Mouse (Mus musculus): ENCODE results near the gene Bpifb3.

Gene Bpifb3

GRCm38 (mm10) chr2:153917930-153918329, at the start of gene Bpifb3:
TSS of gene Bpifb3 (plus strand) at chr2:153918230.
- in situ Hi-C loops (cut with MboI, MseI) = no loop called here

DNA sequence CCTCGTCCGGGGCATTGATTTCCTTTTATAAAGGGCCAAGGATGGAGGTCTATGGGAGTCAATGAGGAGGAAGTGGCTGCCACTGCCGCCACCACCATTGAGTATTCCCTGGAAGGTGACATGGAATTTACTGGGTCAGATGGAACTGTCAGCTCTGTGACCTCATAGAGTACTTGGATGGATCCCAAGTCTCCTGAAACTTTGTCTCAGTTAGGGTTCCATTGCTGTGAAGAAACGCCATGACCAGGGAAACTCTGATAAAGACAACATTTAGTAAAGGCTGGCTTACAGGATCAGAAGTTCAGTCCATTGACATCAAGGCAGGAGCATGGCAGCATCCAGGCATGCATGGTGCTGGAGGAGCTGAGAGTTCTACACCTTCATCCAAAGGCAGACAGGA, 47.0 kb upstream of the Bpifb3 start, which contains the start of gene Sun5:
Gene Sun5, minus strand, starts transcription at position 101 of the 400 bp plus-strand sequence.
- in situ Hi-C loops (cut with MboI, MseI) = loop anchor here (10.0 kb wide), 1 partner anchor 274 kb away; the partner anchor contains the start of gene Bpifa1

- in situ Hi-C loops (cut with MboI, MseI) = loop anchor here (10.0 kb wide), 1 partner anchor 270 kb away; the partner anchor contains the start of gene Bpifa1
These were observed 43.3 kb upstream of the Bpifb3 start, which contains the start of gene Bpifb2 for GRCm38 (mm10) chr2:153874745-153875144. TSS of gene Bpifb2 (plus strand) at chr2:153875045.

DNA sequence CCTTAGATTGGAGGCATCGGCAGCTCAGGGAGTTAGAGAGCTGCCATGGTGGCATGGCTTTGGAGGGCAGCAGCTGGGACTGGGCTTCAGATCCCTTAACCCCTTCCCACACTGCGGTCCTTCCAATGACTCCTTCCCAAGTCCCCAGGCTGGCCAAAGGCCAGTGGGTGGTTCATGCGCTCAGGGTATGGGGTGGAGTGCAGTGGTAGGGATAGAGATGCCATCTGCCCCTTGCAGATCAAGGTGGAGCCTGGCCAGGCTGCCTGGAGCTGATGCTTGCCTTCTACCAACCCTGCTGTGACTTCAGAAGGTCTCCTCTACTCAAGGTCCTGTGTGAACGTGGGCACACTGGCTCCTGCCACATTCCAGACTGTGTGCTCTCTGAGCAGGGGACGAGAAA, 18.9 kb upstream of the Bpifb3 start:
- in situ Hi-C loops (cut with MboI, MseI) = no loop called here

- in situ Hi-C loops (cut with MboI, MseI) = no loop called here
These were observed 17.9 kb upstream of the Bpifb3 start, which contains the start of gene Bpifb6 for GRCm38 (mm10) chr2:153900088-153900487. TSS of gene Bpifb6 (plus strand) at chr2:153900388.

- in situ Hi-C loops (cut with MboI, MseI) = no loop called here
These were observed 15.3 kb upstream of the Bpifb3 start for GRCm38 (mm10) chr2:153902726-153903125.

GRCm38 (mm10) chr2:153906626-153907025, 11.4 kb upstream of the Bpifb3 start:
- in situ Hi-C loops (cut with MboI, MseI) = no loop called here

DNA sequence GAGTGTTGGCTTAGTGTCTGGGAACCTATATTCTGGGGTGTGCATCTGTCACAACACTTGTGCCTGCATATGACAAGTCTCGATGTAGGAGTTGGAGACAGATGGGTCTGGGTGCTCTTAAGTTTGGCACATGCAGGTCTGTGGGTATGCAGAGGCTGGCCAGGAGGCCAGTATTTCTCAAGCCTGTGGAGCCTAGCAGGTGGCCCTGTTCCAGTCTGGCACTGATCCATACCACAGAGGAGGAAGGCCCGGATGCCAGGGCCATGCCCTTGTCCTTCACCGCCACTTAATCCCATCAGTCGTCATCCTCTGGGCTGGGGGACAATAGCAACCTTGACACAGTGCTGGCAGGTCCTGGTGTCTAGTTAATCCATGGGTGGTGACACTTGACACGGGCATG, 3.9 kb upstream of the Bpifb3 start:
- in situ Hi-C loops (cut with MboI, MseI) = no loop called here

- in situ Hi-C loops (cut with MboI, MseI) = no loop called here
These were observed 3.2 kb downstream of the Bpifb3 start for GRCm38 (mm10) chr2:153921246-153921645.

DNA sequence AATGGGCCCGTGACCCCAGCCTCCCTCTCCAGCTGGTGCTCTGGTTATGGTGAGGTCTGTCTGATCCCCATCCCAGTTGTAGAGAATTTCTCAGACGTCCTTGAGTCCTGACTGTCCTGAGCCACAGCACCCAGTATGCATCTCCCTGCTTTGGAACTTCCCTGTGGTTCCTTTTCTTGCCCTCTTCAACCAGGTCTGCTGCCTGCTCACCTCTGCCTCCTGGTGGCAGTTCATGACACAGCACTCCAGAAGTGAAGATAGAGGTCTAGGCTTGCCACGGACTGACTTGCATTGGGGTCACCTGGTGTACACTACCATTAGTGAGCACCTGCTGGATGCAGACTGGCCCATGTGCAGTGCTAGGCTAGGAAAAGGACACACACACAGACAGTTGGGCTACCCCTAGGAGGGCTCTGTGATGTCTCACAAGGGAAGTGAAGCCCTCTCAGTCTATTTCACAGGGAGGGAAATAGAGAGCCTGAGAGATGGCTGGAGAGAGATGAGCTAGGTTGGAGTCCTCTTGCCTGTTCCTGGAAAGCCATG, 11.9 kb downstream of the Bpifb3 start:
- in situ Hi-C loops (cut with MboI, MseI) = loop anchor here (5.0 kb wide), 1 partner anchor 78 kb away; no protein-coding TSS in a partner anchor

DNA sequence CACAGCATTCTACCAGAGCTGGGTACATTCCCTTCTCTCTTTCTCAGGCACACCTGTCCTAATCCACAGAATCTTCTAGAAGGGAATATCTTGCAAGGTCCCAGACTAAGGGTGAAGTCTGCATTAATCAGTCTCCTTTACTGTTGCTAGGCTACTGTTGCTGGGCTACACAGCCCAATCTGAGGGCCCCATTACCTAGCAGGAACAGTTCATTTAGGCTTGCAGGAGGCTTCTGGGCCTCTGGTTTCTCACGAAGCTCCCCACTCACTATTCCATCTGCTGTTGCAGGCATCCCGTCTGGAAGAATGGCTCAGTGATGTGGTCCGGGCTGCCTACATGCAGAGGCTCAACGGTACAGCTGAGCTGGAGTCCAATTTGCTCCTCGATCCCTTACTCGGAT, 13.1 kb downstream of the Bpifb3 start:
- in situ Hi-C loops (cut with MboI, MseI) = no loop called here

- in situ Hi-C loops (cut with MboI, MseI) = no loop called here
These were observed 15.3 kb downstream of the Bpifb3 start for GRCm38 (mm10) chr2:153933311-153933710.

- in situ Hi-C loops (cut with MboI, MseI) = no loop called here
These were observed 17.3 kb downstream of the Bpifb3 start for GRCm38 (mm10) chr2:153935348-153935747.

DNA sequence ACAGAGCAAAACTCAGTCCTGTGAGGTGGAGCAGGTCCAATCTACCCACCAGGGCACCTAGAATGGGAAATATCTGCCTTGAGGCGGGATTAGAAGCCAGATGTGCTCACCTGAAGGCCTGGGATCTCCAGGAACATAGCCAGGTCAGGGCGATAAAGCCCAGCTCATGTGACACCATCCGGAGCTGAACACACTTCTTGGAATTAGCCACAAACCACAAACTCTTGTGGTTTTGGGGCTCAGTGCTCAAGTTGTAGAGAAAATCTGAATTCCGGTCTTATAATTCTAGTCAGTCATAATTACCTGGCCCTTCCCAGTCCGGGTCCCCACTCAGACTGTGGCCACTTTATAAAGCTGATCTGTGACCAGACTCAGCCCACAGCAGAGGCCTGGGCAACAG, 19.8 kb downstream of the Bpifb3 start, which contains the start of gene Bpifb4:
Gene Bpifb4, plus strand, starts transcription at position 370 of the 400 bp plus-strand sequence.
- in situ Hi-C loops (cut with MboI, MseI) = no loop called here

DNA sequence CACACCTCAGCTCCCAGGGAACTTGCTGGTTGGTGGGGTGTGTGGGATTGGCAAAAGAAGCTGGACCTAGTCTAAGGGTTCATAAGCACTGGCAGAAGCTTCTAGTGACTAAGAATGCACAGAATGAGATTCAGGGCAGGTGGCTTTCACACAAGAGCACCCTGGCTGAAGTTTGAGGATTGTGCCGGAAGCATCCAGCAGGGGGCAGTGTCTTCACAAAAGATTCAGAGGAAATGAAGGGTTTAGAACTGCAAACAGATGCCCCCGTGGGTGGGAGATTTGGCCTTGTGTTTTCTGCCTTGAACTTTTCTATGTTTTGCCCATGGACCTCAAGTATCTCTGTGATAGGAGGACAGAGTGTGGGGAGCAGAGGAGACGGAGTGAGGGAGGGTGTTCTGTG, 25.5 kb downstream of the Bpifb3 start:
- in situ Hi-C loops (cut with MboI, MseI) = no loop called here

GRCm38 (mm10) chr2:153944567-153944966, 26.5 kb downstream of the Bpifb3 start:
- in situ Hi-C loops (cut with MboI, MseI) = no loop called here

- in situ Hi-C loops (cut with MboI, MseI) = no loop called here
These were observed 34.9 kb downstream of the Bpifb3 start for GRCm38 (mm10) chr2:153952897-153953296.

DNA sequence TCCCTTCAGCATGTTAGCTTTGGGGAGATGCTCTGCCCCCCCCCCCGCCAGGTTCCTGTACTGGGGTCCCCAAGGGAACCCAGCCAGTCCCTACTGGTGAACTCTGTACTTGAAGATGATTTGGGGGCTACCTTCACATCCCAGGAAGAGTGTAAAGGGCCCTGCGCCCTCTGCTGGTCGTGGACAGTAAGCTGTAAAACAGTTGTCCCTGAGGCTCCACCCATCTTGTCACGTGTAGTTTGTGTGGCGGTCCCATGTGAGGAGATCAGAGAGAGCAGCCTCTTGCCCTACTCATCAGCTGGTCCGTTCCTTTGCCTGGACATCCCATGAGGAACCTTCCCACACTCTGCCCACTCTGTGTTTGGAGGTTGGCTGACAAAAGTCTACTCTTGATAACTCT, 35.8 kb downstream of the Bpifb3 start:
- in situ Hi-C loops (cut with MboI, MseI) = no loop called here

DNA sequence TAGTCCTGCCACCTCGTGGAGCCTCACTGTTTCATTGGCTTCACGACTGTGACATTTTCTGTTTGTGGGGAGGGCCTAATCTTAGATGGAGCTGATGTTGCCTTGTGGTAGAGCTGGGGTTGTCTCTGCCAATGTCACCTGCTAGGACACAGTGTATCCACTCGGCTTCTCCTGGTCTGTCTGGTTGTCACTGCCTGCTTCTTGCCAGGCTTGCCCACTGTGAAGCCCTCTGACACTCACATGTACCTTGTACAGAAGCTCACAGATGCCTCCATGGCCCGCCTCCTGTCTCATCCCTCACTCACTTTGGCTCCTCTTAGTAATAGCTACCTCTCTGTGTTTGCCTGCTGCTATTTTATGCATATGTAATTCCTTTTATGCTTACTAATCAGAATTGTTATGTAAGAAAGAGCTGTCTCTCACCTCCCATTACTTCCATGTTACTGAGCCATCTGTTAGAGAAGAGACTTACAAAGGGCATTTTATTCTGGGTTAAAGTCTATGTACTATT, 44.8 kb downstream of the Bpifb3 start:
- in situ Hi-C loops (cut with MboI, MseI) = loop anchor here (10.0 kb wide), 1 partner anchor 862 kb away; no protein-coding TSS in a partner anchor

GRCm38 (mm10) chr2:153963334-153963733, 45.3 kb downstream of the Bpifb3 start:
- in situ Hi-C loops (cut with MboI, MseI) = loop anchor here (10.0 kb wide), 1 partner anchor 861 kb away; no protein-coding TSS in a partner anchor

DNA sequence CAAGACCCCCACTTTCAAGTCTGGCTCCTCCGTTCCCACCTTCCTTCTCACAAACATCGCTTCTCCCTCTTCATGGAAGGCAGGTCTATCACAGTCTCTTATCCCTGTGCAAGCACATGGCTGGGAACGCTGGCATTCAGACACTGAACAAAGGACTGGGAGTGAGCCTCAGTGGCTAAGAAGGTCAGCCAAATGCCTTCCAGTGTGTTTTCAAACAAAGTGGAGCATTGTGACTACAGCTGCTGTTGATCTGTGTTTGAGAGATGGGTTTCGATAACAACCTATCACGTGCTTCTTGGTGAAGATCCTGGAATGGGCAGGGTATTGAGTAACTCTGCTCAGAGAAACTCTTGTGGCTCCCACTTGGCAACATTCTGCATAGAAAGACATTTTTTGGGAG, 52.2 kb downstream of the Bpifb3 start:
- in situ Hi-C loops (cut with MboI, MseI) = no loop called here

DNA sequence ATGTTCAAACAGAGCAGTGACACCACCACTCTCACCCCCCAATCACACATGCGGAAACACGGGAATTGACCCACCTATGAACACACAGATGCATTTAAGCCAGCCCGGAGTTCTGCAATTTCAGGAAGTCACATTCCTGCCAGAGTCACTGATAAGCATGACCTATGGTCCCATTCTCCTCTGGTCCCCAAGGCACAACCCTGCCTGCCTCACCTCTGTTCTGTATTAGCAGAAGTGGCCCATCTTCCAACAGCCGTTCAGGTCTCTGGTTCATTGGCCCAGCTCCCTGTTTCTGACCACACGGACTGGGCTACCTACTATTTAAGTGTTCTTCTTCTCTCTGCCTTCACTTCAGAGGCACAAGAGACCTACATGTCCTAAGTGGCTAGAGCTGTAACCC, 56.6 kb downstream of the Bpifb3 start, which contains the start of gene Bpifa6:
Gene Bpifa6, plus strand, starts transcription at position 364 of the 400 bp plus-strand sequence.
- in situ Hi-C loops (cut with MboI, MseI) = no loop called here
